Mouse (Mus musculus) gastrocnemius, adult 2 months (tissue): ENCODE data around the gene Gm10799. TPM values are rescaled to one million over a fixed set of nuclear protein-coding genes. Genes with fewer than 3 reads are reported as not detected.
A peak's percentile ranks its signal among the peaks of the same experiment; 100 is the strongest.

Source experiments
- DNase-seq: peaks from one replicate; pipeline ENCODE4 v3.0.0; 2022
- H3K27ac ChIP-seq: fragments of 200-600 bp; 2 replicates; pipeline ENCODE4 v1.8.1; 2022; ENCODE audit warnings: mild to moderate bottlenecking
- H3K4me3 ChIP-seq: fragments of 200-600 bp; 2 replicates; pipeline ENCODE4 v1.8.1; 2022; ENCODE audit warnings: mild to moderate bottlenecking, moderate library complexity
- CTCF ChIP-seq: fragments of 200-600 bp; IDR thresholded peaks from 2 replicates; pipeline ENCODE4 v1.8.1; 2022; ENCODE audit warnings: antibody characterized with exemption, mild to moderate bottlenecking, moderate library complexity
- intact Hi-C: fragments of 180-260 bp; cut with DNase I; formaldehyde crosslinking; loops from one replicate; pipeline ENCODE4 v1.15.1; 2025
- total RNA-seq, 2 experiments: library from RNA; stranded (reverse); gene quantifications; 2 replicates each; pipeline ENCODE4 v1.2.3; 2021

Gene Gm10799
- total RNA-seq, 2 experiments from 2014 or later: not detected

- TF ChIP-seq CTCF: no peak
- intact Hi-C loops: loop anchor here (10.0 kb wide), 1 partner anchor 1624 kb away; the partner anchor contains the start of gene Trim44
- H3K27ac ChIP-seq: peak overlapping the region; percentile 95
- DNase-seq: no peak
- peak overlapping the region; percentile 90 for H3K4me3 ChIP-seq
These were observed 39.3 kb downstream of the Gm10799 start for GRCm38 (mm10) chr2:104029074-104029473.

DNA sequence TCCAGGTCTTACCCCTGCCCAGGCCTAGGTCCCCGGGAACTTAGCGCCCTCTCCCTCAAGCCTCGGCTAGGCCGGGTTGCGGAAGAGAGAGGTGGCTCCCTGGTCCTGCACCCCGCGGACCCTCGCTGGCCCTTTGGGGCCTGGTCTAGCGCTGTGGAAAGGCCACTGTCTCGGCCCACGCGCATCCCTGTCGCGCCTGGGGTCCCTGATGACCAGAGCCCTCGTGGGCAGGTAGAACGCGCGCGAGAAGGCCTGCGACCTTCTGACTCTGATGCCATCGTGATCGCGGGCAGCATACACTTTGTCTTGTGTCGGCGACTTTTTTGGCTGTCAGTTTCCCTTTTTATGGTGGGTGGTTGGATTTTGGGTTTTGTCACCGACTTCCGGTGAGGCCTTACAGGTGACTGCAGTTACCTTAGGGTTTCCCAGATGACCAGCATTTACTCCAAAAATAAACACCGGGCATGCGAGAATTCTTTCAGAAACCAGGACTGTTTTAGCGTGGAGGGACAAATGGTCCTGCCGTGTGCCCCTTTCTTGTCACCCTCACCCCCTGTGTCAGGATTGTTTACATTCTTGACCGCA is 40.1 kb downstream of the Gm10799 start, which contains the start of gene 4931422A03Rik:
Gene 4931422A03Rik (minus strand): TSS at position 223 of the 585 bp plus-strand sequence.
- peak within 1 kb of the TSS; percentile 95 for H3K27ac ChIP-seq
- DNase-seq: peak; percentile 65
- peak within 1 kb of the TSS; percentile 90 for H3K4me3 ChIP-seq
- intact Hi-C loops: loop anchor here (10.0 kb wide), 1 partner anchor 1623 kb away; the partner anchor contains the start of gene Trim44
- no peak for TF ChIP-seq CTCF

GRCm38 (mm10) chr2:104027458-104028138 is 40.8 kb downstream of the Gm10799 start, which contains the start of gene Fbxo3:
Gene Fbxo3, plus strand, starts transcription at chr2:104027721.
- Histone ChIP-seq H3K27ac (peak within 1 kb of the TSS; percentile 95), H3K4me3 (peak within 1 kb of the TSS; percentile 90)
- TF ChIP-seq CTCF: peak; percentile 67
- DNase-seq: peak; percentile 91
- intact Hi-C loops: loop anchor here (10.0 kb wide), 1 partner anchor 1623 kb away; the partner anchor contains the start of gene Trim44

DNA sequence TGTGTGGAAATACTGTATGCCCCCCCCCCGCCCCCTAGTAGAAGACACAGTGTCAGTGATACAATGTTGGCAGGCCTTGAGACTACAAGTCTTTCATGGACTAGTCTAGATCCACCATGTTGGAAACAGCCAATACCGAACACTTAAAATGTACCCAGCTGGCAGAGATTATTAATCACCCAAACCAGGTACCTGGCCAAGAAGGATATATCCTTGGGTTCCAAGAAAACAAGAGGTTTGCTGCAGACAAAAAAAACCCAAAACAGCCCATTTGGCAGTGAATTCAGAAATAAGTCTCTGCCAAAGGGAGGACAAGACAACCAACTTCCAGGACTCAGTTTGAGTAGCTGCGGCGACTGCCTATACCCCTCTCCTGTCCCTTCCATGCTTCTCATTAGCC is 43.7 kb downstream of the Gm10799 start:
- no peak for DNase-seq
- H3K4me3 ChIP-seq: no peak overlapping the region
- no peak for TF ChIP-seq CTCF
- no peak overlapping the region for H3K27ac ChIP-seq
- intact Hi-C loops: loop anchor here (10.0 kb wide), 1 partner anchor 1620 kb away; the partner anchor contains the start of gene Trim44

DNA sequence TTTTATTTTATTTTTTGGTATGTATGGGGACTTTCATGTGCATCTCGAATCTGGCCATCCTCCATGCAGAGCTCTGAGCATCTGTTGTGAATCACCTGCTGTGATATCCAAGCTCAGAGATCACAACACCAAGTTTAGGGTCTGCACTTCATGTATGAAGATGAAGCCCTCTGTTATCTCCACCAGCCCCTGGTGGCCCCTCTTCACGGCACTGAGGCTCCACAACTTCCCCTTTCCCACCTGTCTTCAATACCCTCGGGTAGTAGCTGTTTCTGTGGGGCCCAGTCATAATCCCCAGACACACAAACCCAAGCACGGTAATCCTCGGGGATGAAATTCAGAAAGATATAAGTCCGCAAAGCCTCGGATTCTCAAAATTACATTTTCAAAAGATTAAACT is 45.3 kb downstream of the Gm10799 start:
- no peak for TF ChIP-seq CTCF
- no peak overlapping the region for H3K4me3 ChIP-seq
- intact Hi-C loops: loop anchor here (10.0 kb wide), 1 partner anchor 1618 kb away; the partner anchor contains the start of gene Trim44
- no peak for DNase-seq
- no peak overlapping the region for H3K27ac ChIP-seq

Other genes with a start within 250 kb of the Gm10799 start
- gene Lmo2, start 110.6 kb downstream of the Gm10799 start, total RNA-seq: 1 to 10 TPM; 4.1 to 7.0 TPM
- 10 to 100 TPM; 47.5 to 53.9 TPM for gene Fbxo3, start 40.8 kb downstream of the Gm10799 start, total RNA-seq
- gene 4931422A03Rik, start 40.2 kb downstream of the Gm10799 start, total RNA-seq: not detected
- under 1 TPM; 0.36 to 0.38 TPM for gene Gm10912, start 2.7 kb downstream of the Gm10799 start, total RNA-seq
- gene Cd59b, start 1.3 kb upstream of the Gm10799 start, total RNA-seq: 1 to 10 TPM; 1.7 to 4.2 TPM
- gene Cd59a, start 27.3 kb upstream of the Gm10799 start, total RNA-seq: 10 to 100 TPM; 14.3 to 18.4 TPM
- gene A930018P22Rik, start 54.2 kb upstream of the Gm10799 start, total RNA-seq: under 1 TPM; 0.39 to 0.61 TPM